Mouse (Mus musculus) spleen, adult 2 months (tissue): Measurements from ENCODE around the gene Nr2e1.

Experiments used
- CTCF ChIP-seq: fragments of 200-500 bp; IDR thresholded peaks from 2 replicates; pipeline ENCODE4 v1.5.1; 2011; ENCODE audit warnings: mild to moderate bottlenecking, inconsistent platforms; ENCODE audit not compliant: insufficient read depth, insufficient read length, insufficient replicate concordance; ENCODE audit errors: extremely low read depth
- POLR2A ChIP-seq: fragments of 200-500 bp; IDR thresholded peaks from 2 replicates; pipeline ENCODE4 v1.6.1; 2011; ENCODE audit warnings: low read depth, low read length, inconsistent platforms

GRCm38 (mm10) chr10:42562272-42562671, 21.2 kb downstream of the Nr2e1 start:
- TF ChIP-seq POLR2A (no peak), CTCF (no peak)
